Mouse (Mus musculus): ENCODE results near the gene Rgs6.

- TF ChIP-seq EP300 (IDR thresholded peaks at IDR 0.05; ENCODE audit: insufficient read depth, low read depth, low read length) (no peak), POLR2A (IDR thresholded peaks at IDR 0.05; ENCODE audit: insufficient read depth, low read length) (no peak)
Measured at GRCm38 (mm10) chr12:83150813-83151212, 562.7 kb downstream of the Rgs6 start.

Measured in ES-Bruce4 (cell line).